Mouse (Mus musculus) layer of hippocampus, adult 8-10 months (tissue): ENCODE measurements around the gene Pon3. TPM values are rescaled to one million over a fixed set of nuclear protein-coding genes. Genes with fewer than 3 reads are reported as not detected.

Source experiments
- DNase-seq, 2 experiments: peaks; one replicate each; pipeline ENCODE4 v3.0.0; 2022; ENCODE audit warnings: low spot score in 2 of 2
- total RNA-seq, 4 experiments: library from RNA; stranded (reverse); gene quantifications; 2 replicates each; pipeline ENCODE4 v1.2.4; 2022

The Pon3 gene
- 1 to 10 TPM; 3.1 to 7.0 (median 3.7) TPM for total RNA-seq

GRCm38 (mm10) chr6:5255722-5256451 is at the start of gene Pon3:
Gene Pon3, minus strand, starts transcription at chr6:5256286.
- peak in 1 of 2 experiments; percentile 8 for DNase-seq

GRCm38 (mm10) chr6:5304956-5305355 is 48.9 kb upstream of the Pon3 start:
- no peak for DNase-seq

- no peak for DNase-seq
Measured at GRCm38 (mm10) chr6:5300629-5301028, 44.5 kb upstream of the Pon3 start.

- DNase-seq = no peak
Measured at GRCm38 (mm10) chr6:5299561-5299960, 43.5 kb upstream of the Pon3 start.

- peak in 1 of 2 experiments; percentile 24 for DNase-seq
Measured at GRCm38 (mm10) chr6:5298092-5298554, 42.0 kb upstream of the Pon3 start, which contains the start of gene Pon2. Gene Pon2, minus strand, starts transcription at chr6:5298455.

- DNase-seq = no peak
Measured at GRCm38 (mm10) chr6:5297321-5298091, 41.4 kb upstream of the Pon3 start.

- DNase-seq = no peak
Measured at GRCm38 (mm10) chr6:5296067-5296466, 40.0 kb upstream of the Pon3 start.

- DNase-seq = no peak
Measured at GRCm38 (mm10) chr6:5294659-5295449, 38.8 kb upstream of the Pon3 start.

- DNase-seq = no peak
Measured at GRCm38 (mm10) chr6:5292841-5293240, 36.8 kb upstream of the Pon3 start.

GRCm38 (mm10) chr6:5291450-5291849 is 35.4 kb upstream of the Pon3 start:
- no peak for DNase-seq

- DNase-seq = no peak
Measured at GRCm38 (mm10) chr6:5287919-5288318, 31.8 kb upstream of the Pon3 start.

- no peak for DNase-seq
Measured at GRCm38 (mm10) chr6:5287392-5287791, 31.3 kb upstream of the Pon3 start.

GRCm38 (mm10) chr6:5282418-5282817 is 26.3 kb upstream of the Pon3 start:
- no peak for DNase-seq

- no peak for DNase-seq
Measured at GRCm38 (mm10) chr6:5280576-5281305, 24.7 kb upstream of the Pon3 start.

- no peak for DNase-seq
Measured at GRCm38 (mm10) chr6:5277972-5278371, 21.9 kb upstream of the Pon3 start.

GRCm38 (mm10) chr6:5269641-5270040 is 13.6 kb upstream of the Pon3 start:
- no peak for DNase-seq

GRCm38 (mm10) chr6:5264793-5265192 is 8.7 kb upstream of the Pon3 start:
- DNase-seq = no peak

GRCm38 (mm10) chr6:5263250-5263999 is 7.3 kb upstream of the Pon3 start:
- no peak for DNase-seq

- DNase-seq = no peak
Measured at GRCm38 (mm10) chr6:5262322-5263249, 6.5 kb upstream of the Pon3 start.
